Mouse (Mus musculus) cerebellum, postnatal 25 days (tissue): ENCODE measurements around the gene Lztr1.
"Not testable (repeated sequence)": the region's sequence is repeated elsewhere in the genome, so short reads cannot be mapped to it uniquely, and the experiment has no call there.

Experiments used
- DNase-seq, 2 experiments: peaks; one replicate each; pipeline ENCODE4 v3.0.0; 2021; ENCODE audit warnings: mixed read lengths in 2 of 2

Gene Lztr1

GRCm38 (mm10) chr16:17507018-17507552 lies 1.4 kb upstream of the Lztr1 start:
- DNase-seq: no peak

DNA sequence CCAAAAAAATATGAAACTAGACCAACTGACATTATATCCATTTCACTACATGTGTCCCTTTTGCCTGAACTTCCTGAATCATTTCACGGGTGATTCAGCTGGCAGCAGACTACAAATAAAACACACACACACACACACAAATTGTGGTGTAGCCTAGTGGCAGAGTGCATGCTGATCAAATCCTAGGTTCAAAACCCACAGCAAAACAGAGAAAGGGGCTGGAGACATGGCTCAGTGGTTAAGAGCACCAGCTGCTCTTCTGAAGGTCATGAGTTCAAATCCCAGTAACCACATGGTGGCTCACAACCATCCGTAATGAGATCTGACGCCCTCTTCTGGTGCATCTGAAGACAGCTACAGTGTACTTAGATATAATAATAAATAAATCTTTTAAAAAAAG lies 457 bp upstream of the Lztr1 start:
- not testable (repeated sequence) for DNase-seq

DNA sequence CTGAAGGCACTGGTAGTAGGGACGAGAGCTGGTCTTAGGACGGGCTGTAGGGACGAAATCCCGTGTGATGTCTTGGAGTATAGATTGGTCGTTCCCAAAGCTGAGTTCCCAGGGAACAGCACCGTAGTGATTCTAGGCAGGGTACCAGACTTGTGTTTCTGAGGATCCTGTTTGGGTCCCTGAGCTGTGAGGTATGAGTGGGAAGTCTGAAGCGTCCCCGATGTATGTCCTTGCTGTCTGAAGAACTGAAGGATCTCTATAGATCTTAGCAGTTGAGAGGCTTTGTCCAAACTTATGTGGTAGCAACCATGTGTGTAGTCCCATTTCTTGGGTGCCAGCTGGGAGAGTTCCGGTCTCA lies 731 bp downstream of the Lztr1 start:
- DNase-seq: no peak

- no peak for DNase-seq
These were observed 1.7 kb downstream of the Lztr1 start for GRCm38 (mm10) chr16:17510143-17510542.

DNA sequence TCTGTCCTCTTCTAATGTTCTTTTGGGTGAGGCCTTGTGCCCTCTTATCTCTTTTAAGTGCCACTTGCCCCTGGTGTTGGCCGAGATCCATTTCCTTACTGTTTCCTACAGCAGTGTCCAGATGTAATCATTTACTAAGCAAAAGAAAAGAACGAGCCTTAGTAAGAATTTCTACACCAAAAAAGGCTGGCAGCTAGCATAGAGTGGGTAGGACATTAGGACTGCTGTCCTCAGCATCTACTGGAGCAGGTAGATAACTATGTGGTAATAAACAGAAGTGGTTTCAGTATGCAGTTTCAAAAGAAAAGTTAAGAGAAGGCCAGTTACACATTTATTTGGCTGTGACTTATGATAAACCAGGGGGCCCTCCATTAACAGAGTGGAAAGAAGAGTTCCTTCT lies 2.2 kb downstream of the Lztr1 start:
- DNase-seq: no peak

DNA sequence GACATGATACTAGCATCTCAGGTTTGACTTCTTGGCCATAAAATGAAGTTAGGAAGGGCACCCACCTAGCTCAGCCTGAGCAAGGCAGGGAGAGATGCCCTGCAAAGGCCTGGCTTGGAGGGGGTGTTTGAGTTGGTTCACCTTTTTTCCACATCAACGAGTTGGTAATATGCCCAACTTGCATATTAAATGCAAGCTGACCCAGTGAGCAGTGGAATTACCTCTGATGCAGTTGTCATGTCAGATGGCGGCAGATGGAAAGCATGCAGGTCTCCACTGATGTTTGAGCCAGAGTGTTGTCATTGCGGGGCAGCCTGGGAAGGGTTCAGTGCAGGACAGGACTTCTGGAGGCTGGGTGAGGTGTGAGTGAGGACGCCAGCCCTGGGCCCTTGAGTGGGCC lies 2.9 kb downstream of the Lztr1 start:
- no peak for DNase-seq

DNA sequence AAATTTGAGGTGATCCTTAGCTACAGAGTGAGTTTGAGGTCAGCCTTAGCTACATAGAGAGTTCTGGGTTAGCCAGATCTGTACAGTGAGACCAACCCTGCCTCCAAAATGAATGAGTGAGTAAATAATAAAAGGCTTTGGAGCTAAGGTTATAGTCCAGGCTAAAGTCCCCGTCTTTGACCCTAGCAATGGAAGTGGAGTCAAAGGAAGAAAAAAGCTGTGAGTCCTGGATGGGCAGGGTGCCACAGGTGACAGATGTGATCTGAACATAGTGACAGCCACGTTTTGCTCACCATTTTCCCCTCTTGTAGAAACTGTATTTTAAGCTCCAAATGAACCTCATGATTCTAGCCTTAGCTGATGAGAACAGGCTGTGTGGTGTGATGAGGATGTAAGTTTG lies 10.4 kb downstream of the Lztr1 start:
- DNase-seq: no peak

DNA sequence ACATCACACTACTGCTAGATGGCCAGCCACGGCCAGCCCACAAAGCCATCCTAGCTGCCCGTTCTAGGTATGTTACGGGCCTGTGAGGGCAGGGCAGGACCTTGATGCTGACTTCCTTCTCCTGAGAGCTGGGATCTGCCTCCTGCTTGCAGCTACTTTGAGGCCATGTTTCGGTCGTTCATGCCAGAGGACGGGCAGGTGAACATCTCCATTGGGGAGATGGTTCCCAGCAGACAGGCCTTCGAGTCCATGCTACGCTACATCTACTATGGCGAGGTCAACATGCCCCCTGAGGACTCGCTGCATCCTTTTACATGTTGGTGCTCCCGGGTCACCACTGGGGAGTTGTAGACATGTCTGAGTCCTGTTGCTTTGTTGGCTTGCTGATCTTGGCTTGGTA lies 15.7 kb downstream of the Lztr1 start:
- DNase-seq: no peak

DNA sequence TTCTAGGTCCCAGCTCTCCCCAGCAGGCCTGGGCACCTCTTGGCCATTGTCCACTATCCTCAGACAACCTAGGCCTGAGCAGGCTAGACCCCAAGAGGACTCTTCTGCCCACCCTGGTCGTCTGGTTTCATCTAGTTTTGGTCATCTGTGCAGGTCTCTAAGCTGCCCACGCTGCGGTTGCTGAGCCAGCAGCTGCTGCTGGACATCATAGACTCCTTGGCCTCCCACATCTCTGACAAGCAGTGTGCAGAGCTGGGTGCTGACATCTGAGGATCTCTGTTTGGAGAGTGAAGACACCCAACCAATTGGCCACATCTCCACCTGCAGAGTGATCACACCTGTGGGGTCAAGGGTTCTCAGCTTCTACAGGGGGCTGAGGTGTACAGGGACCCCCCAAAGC lies 17.0 kb downstream of the Lztr1 start:
- no peak for DNase-seq

DNA sequence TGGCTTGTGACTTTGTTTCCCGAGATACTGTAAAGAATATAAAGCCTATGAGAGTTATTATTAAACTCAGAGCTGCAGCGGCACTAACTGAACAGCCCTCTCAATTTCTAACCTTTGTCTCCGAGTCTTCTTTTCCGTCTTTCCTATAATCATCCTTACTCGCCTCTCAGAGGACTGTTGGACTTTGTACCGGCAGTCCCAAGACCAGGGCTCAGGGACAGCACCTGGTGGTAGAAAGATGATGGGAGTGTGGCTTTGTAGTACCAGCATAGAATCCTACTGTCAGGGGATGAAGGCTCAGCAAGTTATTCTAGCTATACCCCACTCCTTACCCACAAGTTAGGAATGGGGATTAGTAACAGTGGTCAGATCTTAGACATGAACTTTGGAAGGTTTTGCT lies 17.7 kb downstream of the Lztr1 start:
- DNase-seq: no peak

- no peak for DNase-seq
These were observed 19.1 kb downstream of the Lztr1 start for GRCm38 (mm10) chr16:17527606-17528005.

DNA sequence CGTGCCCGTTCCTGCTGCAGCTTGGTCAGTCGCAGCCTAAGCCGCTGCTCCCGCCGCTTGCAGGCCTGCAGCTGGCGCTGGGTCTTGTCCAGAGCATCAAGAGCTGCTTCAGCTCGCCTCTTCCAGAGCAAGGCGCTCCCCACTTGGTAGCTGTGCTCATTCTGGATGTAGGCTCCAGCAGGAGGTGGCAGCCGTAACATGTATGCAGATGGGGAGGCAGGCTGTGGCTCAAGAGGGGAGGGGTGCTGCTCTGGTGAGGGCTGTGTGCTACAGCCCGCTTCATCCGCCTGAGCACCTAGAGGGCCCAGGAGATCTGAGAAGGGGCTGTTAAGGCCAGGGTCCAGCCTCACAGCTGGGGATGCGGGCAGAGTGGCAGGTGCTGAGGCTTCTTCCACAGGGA lies 19.8 kb downstream of the Lztr1 start:
- DNase-seq: no peak

GRCm38 (mm10) chr16:17529981-17530586 lies 21.6 kb downstream of the Lztr1 start:
- DNase-seq: peak in 1 of 2 experiments; percentile 52

DNA sequence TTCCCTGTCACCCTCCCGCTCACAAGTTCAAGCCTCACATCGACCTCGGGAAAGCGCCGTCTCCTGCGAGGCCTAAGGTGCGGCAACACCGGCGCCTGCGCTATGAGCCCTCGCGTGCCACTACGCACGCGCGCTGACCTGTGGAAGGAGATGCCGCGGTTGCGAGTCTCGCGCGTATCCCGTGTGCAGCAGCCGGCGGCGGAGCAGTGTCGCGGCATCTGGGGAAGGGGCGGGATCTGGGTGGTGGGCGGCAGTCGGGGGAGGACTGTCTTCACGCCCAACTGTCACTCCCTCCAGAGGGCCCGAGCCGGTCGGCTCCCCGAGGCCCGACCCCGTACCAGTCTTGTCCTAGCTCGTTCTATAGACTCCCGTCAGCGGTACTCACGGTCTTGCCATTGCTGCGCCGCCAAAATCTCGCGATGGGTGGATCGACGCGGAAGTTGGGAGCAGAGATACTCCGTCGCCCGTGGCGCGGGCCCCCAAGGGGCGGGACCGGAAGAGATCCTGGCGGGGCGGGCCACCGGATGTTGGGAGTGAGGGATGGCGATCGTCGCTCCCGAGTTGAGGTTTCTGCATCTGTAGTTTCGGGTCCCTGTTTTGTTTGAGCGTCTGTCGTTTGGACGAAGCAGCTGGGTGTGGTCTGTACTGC lies 22.3 kb downstream of the Lztr1 start, which contains the start of gene Thap7:
Gene Thap7 (minus strand): TSS at position 497 of the 649 bp plus-strand sequence.
- peak; percentile 97 to 98 for DNase-seq

GRCm38 (mm10) chr16:17532271-17532670 lies 23.8 kb downstream of the Lztr1 start:
- peak; percentile 37 to 63 for DNase-seq

DNA sequence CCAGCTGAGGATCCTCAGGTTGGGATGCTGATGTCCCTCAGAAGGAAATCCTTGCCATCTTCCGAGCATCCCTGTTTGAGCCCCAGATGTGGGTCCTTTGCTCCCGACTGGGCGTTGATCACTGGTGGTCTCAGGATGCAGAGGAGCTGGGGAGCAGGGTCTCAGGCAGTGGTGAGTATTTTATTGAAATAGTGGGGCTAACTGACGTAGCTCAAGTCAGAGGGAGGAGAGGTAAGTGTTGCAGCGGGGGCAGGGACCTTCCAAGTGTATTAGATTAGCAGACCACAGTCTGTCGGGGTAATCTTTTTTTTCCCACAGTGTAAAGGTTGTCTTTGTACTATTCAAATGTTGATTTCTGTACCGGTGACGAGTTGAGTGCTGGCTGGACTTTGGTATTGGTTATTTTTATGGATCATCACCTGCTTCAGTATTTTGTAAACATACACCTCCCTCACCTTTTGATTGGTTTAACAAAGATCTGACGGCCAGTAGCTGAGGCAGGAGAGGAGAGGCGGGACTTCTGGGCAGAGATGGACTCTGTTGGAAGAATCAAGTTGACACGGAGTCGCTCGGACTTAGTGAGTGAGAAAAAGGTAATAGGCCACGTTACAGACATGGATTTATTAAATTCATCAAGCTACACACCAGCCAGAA lies 24.3 kb downstream of the Lztr1 start:
- DNase-seq: no peak

GRCm38 (mm10) chr16:17536584-17536983 lies 28.1 kb downstream of the Lztr1 start:
- peak in 1 of 2 experiments; percentile 57 for DNase-seq

DNA sequence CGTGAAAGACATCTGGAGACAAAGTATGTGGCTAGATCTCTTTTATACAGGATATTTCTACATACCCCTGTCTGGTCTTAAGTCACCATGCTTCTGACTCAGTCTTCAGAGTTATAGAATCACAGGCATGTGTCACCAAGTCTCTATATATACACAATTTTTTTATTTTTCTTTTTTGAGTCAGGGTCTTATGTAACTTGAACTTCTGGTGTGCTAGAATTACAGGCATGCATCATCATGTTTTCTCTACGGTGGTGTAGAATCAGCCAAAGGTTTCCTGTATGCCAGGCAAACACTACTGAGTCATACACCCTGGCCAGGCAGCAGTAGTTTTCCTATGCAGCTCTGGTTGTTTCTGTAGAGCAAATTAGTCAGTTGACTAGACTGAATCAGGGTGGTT lies 34.1 kb downstream of the Lztr1 start:
- DNase-seq: no peak

DNA sequence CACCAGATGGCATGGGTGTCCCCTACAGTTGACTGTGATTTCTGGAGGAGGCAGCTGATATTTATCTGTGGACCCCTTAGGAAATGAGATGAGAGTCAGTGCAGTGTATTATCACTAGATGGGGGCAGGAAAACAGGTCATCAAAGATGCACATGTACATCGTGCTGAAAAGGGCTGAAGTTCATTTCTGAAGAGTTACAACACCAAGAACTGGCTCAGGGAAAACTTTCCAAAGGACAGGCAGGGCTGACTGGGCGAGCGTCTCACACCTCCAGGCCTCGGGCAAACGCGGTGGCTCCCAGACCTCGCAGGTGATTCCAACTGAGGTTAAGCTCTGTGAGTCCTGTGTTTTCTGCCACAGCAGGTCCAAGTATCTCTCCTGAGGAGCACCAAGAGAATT lies 44.3 kb downstream of the Lztr1 start:
- no peak for DNase-seq

- peak in 1 of 2 experiments; percentile 27 for DNase-seq
These were observed 45.6 kb downstream of the Lztr1 start for GRCm38 (mm10) chr16:17553910-17554685.

DNA sequence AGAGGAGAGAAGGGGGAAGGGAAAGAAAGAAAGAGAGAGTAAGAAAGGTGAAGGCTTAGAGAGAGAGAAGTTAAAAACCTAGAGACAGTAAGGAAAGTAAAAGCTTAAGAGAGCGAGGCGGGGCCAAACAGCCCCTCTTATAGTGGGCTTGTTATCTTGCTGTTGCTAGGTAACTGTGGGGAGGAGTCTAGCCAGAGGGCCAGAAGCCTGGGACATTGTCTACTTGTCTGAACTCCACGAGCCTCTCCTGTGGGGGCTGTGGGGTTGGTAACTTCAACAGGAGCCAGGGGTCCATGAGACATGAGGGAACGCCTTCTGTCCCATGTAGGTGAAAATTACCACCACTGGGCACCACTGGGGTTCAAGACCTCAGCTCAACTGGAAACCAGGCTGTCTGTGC lies 46.2 kb downstream of the Lztr1 start:
- DNase-seq: not testable (repeated sequence)

GRCm38 (mm10) chr16:17556180-17556579 lies 47.7 kb downstream of the Lztr1 start:
- no peak for DNase-seq

DNA sequence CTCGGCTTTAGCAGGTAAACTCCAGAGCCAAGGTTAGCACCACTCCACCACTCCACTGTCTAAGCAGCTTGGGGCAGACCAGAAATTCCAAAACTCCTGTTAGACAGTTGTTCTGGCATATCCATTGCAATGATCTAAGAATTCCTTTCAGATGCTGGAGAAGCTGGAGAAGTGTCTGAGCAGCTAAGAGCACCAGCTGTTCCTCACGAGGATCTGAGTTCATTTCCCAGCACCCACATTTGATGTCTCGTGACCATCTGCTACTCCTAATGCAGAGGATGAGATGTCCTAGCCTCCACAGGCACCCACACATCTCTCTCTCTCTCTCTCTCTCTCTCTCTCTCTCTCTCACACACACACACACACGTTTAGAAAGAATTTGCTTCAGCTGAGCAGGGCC lies 48.4 kb downstream of the Lztr1 start:
- DNase-seq: no peak
